Mouse (Mus musculus): Measurements from ENCODE around the gene Dhx34. TPM values are rescaled to one million over a fixed set of nuclear protein-coding genes. Genes with fewer than 3 reads are reported as not detected.

Gene Dhx34
- polyA plus RNA-seq, 1 experiment: 11.9 TPM

DNA sequence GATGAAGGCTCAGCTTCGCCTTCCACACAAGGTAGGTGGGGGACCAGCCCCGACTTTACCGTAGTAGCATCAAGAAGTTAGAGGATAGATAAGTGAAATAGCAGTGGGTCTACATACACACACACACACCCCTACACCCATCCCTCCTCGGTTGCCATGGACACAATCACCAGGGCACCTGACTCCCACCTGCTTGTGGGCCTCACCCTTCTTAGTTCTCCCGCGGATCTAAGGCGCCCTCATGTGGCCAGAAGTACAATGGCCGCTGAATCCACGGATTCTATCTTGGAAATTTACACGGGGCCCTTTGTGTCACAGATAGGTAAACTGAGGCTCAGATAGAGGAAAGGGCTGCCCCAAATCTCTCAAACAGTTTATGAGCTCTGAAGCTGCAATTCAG lies 68.3 kb downstream of the Dhx34 start:
- Histone ChIP-seq H3K4me3 (replicated peaks; ENCODE audit: control insufficient read depth, low read depth, low read length) (no peak overlapping the region), H3K27ac (ENCODE audit: control insufficient read depth, insufficient read depth, low read depth, low read length, poor library complexity) (no peak overlapping the region), H3K4me1 (ENCODE audit: control insufficient read depth, insufficient read depth, low read length) (no peaks in the 10 kb centered on the region)
- WGBS: 17% methylated on average over 10 of the region's 10 CpGs
- TF ChIP-seq CTCF (IDR thresholded peaks at IDR 0.05; ENCODE audit: control insufficient read depth, insufficient read depth, low read length) (peak; percentile 76), POLR2A (IDR thresholded peaks at IDR 0.05; ENCODE audit: borderline replicate concordance, control insufficient read depth, low read depth, low read length) (no peak)

DNA sequence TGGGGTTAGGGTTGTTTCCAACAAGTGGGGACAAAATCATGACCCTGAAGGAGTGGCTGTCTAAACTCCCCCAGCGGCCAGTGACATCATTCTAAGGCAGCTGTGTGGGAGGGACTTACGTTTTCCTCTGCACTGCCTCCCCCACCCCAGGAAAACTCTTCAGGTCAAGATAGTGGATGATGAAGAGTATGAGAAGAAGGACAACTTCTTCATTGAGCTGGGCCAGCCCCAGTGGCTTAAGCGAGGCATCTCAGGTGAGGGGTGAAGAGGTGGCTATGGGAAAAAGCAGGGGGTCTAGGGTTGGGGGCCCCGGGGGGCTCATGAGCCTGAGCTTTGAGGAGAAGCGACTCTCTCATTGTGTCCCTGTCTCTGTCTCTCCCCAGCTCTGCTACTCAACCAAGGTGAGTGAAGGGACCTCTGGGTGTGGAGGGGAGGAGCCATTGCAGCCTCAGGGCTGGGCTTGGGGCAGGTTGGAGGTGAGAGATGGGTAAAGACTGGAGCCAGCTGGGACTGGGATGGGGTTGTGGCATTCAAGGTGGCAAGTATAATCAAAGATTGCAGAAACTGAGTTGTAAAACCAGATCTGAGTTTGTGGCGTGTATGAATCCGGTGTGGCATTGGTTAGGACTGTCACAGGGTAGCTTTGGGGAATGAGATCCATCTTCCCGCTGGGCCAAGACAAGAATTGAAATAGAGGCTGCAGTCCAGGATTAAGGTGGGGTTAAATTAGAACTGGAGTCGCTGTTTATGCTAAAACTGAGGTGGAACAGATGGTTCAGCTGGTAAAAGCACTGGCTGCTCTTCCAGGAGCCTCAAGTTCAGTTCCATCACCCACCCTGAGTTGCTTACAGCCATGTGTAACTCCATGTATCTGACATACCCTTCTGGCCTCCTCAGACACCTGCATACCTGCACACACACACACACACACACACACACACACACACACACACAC lies 71.4 kb downstream of the Dhx34 start:
- no peaks in the 10 kb centered on the region for H3K4me1 ChIP-seq (ENCODE audit: control insufficient read depth, insufficient read depth, low read length)
- H3K27ac ChIP-seq (ENCODE audit: control insufficient read depth, insufficient read depth, low read depth, low read length, poor library complexity): no peak overlapping the region
- no peak overlapping the region for H3K4me3 ChIP-seq (replicated peaks; ENCODE audit: control insufficient read depth, low read depth, low read length)
- 62% methylated on average over 9 of the region's 9 CpGs for WGBS
- no peak for TF ChIP-seq POLR2A (IDR thresholded peaks at IDR 0.05; ENCODE audit: borderline replicate concordance, control insufficient read depth, low read depth, low read length)
- no peak for TF ChIP-seq CTCF (IDR thresholded peaks at IDR 0.05; ENCODE audit: control insufficient read depth, insufficient read depth, low read length)

DNA sequence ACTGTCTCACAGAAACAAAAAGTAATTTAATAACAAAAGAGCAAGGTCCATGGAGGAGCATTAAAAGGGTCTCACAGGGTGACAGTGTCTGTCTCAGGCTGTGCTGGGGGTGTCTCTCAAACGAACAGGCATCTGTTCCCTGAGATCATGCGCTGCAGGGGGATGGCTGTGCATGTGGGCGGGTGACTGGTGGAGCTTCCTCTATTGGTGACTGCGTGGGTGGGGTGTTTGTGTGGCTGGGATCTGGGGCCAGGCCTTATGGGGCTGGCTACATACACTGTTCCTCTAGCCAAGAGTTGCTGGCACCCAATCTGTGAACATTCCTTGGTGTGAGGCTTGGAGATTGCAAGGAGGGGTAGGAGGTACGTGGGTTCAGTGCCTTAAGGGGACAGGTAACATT lies 72.6 kb downstream of the Dhx34 start:
- H3K4me1 ChIP-seq (ENCODE audit: control insufficient read depth, insufficient read depth, low read length): no peaks in the 10 kb centered on the region
- no peak overlapping the region for H3K4me3 ChIP-seq (replicated peaks; ENCODE audit: control insufficient read depth, low read depth, low read length)
- WGBS: 35% methylated on average over 5 of the region's 5 CpGs
- TF ChIP-seq CTCF (IDR thresholded peaks at IDR 0.05; ENCODE audit: control insufficient read depth, insufficient read depth, low read length) (no peak), POLR2A (IDR thresholded peaks at IDR 0.05; ENCODE audit: borderline replicate concordance, control insufficient read depth, low read depth, low read length) (no peak)
- no peak overlapping the region for H3K27ac ChIP-seq (ENCODE audit: control insufficient read depth, insufficient read depth, low read depth, low read length, poor library complexity)

- WGBS: 11% methylated on average over 15 of the region's 15 CpGs
- no peak for TF ChIP-seq POLR2A (IDR thresholded peaks at IDR 0.05; ENCODE audit: borderline replicate concordance, control insufficient read depth, low read depth, low read length)
- no peak for TF ChIP-seq CTCF (IDR thresholded peaks at IDR 0.05; ENCODE audit: control insufficient read depth, insufficient read depth, low read length)
- Histone ChIP-seq H3K4me3 (replicated peaks; ENCODE audit: control insufficient read depth, low read depth, low read length) (no peak overlapping the region), H3K4me1 (ENCODE audit: control insufficient read depth, insufficient read depth, low read length) (no peaks in the 10 kb centered on the region), H3K27ac (ENCODE audit: control insufficient read depth, insufficient read depth, low read depth, low read length, poor library complexity) (no peak overlapping the region)
Measured at GRCm38 (mm10) chr7:16147643-16148042, 74.2 kb downstream of the Dhx34 start.

Other genes with a start within 250 kb of the Dhx34 start
- gene Bicra, start 174.1 kb downstream of the Dhx34 start, polyA plus RNA-seq (2011; ENCODE audit: insufficient read depth, insufficient read length, low replicate concordance, missing spikeins): 16.7 and 27.9 TPM in 2 replicates
- not detected in 2 replicates for gene Zfp541, start 160.2 kb downstream of the Dhx34 start, polyA plus RNA-seq (2011; ENCODE audit: insufficient read depth, insufficient read length, low replicate concordance, missing spikeins)
- 90.4 and 126 TPM in 2 replicates for gene Napa, start 123.6 kb downstream of the Dhx34 start, polyA plus RNA-seq (2011; ENCODE audit: insufficient read depth, insufficient read length, low replicate concordance, missing spikeins)
- gene Kptn, start 102.1 kb downstream of the Dhx34 start, polyA plus RNA-seq (2011; ENCODE audit: insufficient read depth, insufficient read length, low replicate concordance, missing spikeins): 7.5 and 10.5 TPM in 2 replicates
- gene Slc8a2, start 92.2 kb downstream of the Dhx34 start, polyA plus RNA-seq (2011; ENCODE audit: insufficient read depth, insufficient read length, low replicate concordance, missing spikeins): not detected in 2 replicates
- gene Meis3, start 46.9 kb downstream of the Dhx34 start, polyA plus RNA-seq (2011; ENCODE audit: insufficient read depth, insufficient read length, low replicate concordance, missing spikeins): 5.4 and 7.8 TPM in 2 replicates
- gene C5ar2, start 22.1 kb upstream of the Dhx34 start, polyA plus RNA-seq (2011; ENCODE audit: insufficient read depth, insufficient read length, low replicate concordance, missing spikeins): 4.2 TPM in 2 replicates
- gene C5ar1, start 37.5 kb upstream of the Dhx34 start, polyA plus RNA-seq (2011; ENCODE audit: insufficient read depth, insufficient read length, low replicate concordance, missing spikeins): 9.0 and 17.2 TPM in 2 replicates
- gene Inafm1, start 51.6 kb upstream of the Dhx34 start, polyA plus RNA-seq (2011; ENCODE audit: insufficient read depth, insufficient read length, low replicate concordance, missing spikeins): 19.8 and 23.6 TPM in 2 replicates
- gene Ccdc9, start 64.8 kb upstream of the Dhx34 start, polyA plus RNA-seq (2011; ENCODE audit: insufficient read depth, insufficient read length, low replicate concordance, missing spikeins): 108 and 194 TPM in 2 replicates
- 4.4 and 9.2 TPM in 2 replicates for gene Bbc3, start 86.4 kb upstream of the Dhx34 start, polyA plus RNA-seq (2011; ENCODE audit: insufficient read depth, insufficient read length, low replicate concordance, missing spikeins)
- gene Sae1, start 165.8 kb upstream of the Dhx34 start, polyA plus RNA-seq (2011; ENCODE audit: insufficient read depth, insufficient read length, low replicate concordance, missing spikeins): 66.8 and 78.5 TPM in 2 replicates
- 56.8 and 95.0 TPM in 2 replicates for gene Zc3h4, start 178.9 kb upstream of the Dhx34 start, polyA plus RNA-seq (2011; ENCODE audit: insufficient read depth, insufficient read length, low replicate concordance, missing spikeins)
- 21.7 and 45.2 TPM in 2 replicates for gene Tmem160, start 230.7 kb upstream of the Dhx34 start, polyA plus RNA-seq (2011; ENCODE audit: insufficient read depth, insufficient read length, low replicate concordance, missing spikeins)

All from bone marrow, adult 2 months (tissue).